Mouse (Mus musculus) small intestine, adult 2 months (tissue): ENCODE data around the gene Alg12.

Experiments used
- CTCF ChIP-seq: fragments of 200-500 bp; IDR thresholded peaks from 2 replicates; pipeline ENCODE4 v1.5.1; 2012; ENCODE audit warnings: low read depth, mild to moderate bottlenecking, control low read depth, inconsistent platforms, low read length, moderate library complexity, mixed read lengths; ENCODE audit not compliant: insufficient replicate concordance, insufficient read length; ENCODE audit errors: extremely low read depth
- POLR2A ChIP-seq: fragments of 200-500 bp; IDR thresholded peaks from 2 replicates; pipeline ENCODE4 v1.6.1; 2012; ENCODE audit warnings: low read depth, mild to moderate bottlenecking, control low read depth, inconsistent platforms, low read length, moderate library complexity

- TF ChIP-seq CTCF (no peak), POLR2A (no peak)
Observed at GRCm38 (mm10) chr15:88860781-88861180, 41.7 kb upstream of the Alg12 start.
